Mouse (Mus musculus): ENCODE measurements around the gene Vgll4.

DNA sequence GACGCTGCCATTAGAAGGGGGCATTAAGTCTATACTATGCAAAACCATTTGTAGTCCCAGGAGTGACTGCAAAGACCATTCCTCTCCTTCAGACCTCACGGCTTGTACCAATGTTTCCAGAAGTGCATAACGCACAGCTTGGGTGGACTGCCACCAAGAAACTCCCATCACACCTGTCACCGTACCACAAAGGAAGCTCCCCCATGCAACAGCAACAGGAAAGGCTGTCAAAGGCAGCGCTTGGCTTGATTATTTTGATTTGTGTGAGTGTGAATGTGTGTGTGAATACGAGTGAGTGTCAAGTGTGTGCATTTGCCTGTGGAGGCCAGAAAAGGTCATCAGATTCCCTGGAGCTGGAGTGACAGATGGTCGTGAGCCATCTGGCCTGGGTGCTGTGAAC, 74.6 kb downstream of the Vgll4 start:
- no peak for TF ChIP-seq CTCF (IDR thresholded peaks at IDR 0.05; ENCODE audit: borderline replicate concordance, extremely low read depth, insufficient read depth, insufficient read length)
- no peak for TF ChIP-seq POLR2A (IDR thresholded peaks at IDR 0.05; ENCODE audit: borderline replicate concordance, extremely low read depth, insufficient read depth, insufficient read length, poor library complexity, severe bottlenecking)
